Mouse (Mus musculus) ES-E14 (cell line): ENCODE data around the gene Hk1.

Experiments used
- CHD2 ChIP-seq: IDR thresholded peaks from 2 replicates; pipeline ENCODE4 v1.6.1; 2014; ENCODE audit warnings: mild to moderate bottlenecking, low read depth, low read length, inconsistent platforms
- HCFC1 ChIP-seq: IDR thresholded peaks from 2 replicates; pipeline ENCODE4 v1.6.1; 2012; ENCODE audit warnings: low read length, inconsistent platforms, borderline replicate concordance; ENCODE audit not compliant: insufficient read depth
- MAFK ChIP-seq: IDR thresholded peaks from 2 replicates; pipeline ENCODE4 v1.6.1; 2014; ENCODE audit warnings: mild to moderate bottlenecking, low read depth, low read length, inconsistent platforms; ENCODE audit not compliant: insufficient read depth
- ZC3H11A ChIP-seq: IDR thresholded peaks from 2 replicates; pipeline ENCODE4 v1.6.1; 2012; ENCODE audit warnings: low read depth, mild to moderate bottlenecking, inconsistent platforms, low read length, borderline replicate concordance
- ZNF384 ChIP-seq: IDR thresholded peaks from 2 replicates; pipeline ENCODE4 v1.6.1; 2012; ENCODE audit warnings: low read depth, low read length, inconsistent platforms

DNA sequence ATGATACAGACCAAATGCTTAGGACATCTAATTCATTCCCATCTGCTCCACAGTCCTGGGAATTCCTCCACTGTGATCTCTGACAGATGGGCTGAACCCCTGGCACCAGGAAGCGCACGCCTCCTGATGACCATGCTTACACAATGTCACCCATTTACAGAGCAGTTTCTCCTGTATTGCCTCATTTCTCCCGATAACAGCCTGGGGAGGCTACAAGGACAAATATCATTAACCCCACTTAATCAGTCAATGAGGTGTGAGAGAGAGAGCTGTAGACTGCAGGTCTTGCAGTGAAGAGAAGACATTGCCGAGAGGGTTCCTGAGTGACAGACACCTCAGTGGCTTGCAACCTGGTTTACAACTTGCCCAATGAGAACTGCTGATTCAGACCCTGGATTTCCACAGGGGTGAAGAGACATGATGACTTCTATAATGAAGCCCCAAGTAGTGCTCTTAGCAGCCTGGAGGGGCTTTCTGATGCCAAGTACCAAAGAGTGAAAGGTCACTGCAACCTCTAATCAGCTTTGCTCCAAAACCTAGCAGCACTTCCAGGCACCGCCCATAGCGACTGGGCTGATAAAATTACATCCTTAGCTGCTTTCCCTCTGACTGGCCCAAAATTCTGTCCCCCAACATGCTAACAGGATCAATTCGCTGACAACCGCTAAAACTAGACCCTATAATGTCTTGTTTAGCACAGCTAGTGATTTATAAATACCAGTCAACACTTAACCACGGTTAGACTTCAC, 35.5 kb downstream of the Hk1 start:
- no peak for TF ChIP-seq HCFC1
- TF ChIP-seq ZC3H11A, result no peak
- no peak for TF ChIP-seq ZNF384
- no peak for TF ChIP-seq MAFK
- no peak for TF ChIP-seq CHD2
